Comparison of ENCODE assay signal across 21 mouse cellular contexts in genomic region chr6:91643416-91643921, GRCm38 (mm10). TPM values are rescaled to one million over a fixed set of nuclear protein-coding genes. Genes with fewer than 3 reads are reported as not detected.
DNase-seq lines count a peak whose midpoint lies in the region; TF ChIP-seq lines count a peak whose summit lies in the region.
"Had no signal": no experiment of that assay in that cellular context is flagged by ENCODE, and none has a peak within 500 bp of the region (broad histone marks: within the 10 kb centered on the region; RNA-seq: fewer than 3 reads in every experiment).

No protein-coding gene starts in this region.

- H3K79me2 ChIP-seq in C2C12 (ENCODE audit: control insufficient read depth, insufficient read depth) = no peaks in the 10 kb centered on the region

- no peak overlapping the region for H3K4me3 ChIP-seq in C2C12 (ENCODE audit: insufficient read depth, poor library complexity, severe bottlenecking)
- H3K4me3 ChIP-seq: embryonic facial prominence, embryonic 10.5 days; embryonic facial prominence, embryonic 13.5 days; gastrocnemius, adult 2 months; hindbrain, embryonic 12.5 days; hindbrain, embryonic 15.5 days had no signal

- DNase-seq in urinary bladder, adult 18-20 months (ENCODE audit: low spot score in 2 of 2) = peak; percentile 25 to 32
- no peak for DNase-seq in urinary bladder, postnatal 25 days (ENCODE audit: low spot score)
- peak; percentile 36 for DNase-seq in fibroblast of lung, adult 2 months (ENCODE audit: low read depth)
- no peak for DNase-seq in cerebellum, postnatal 4 days (ENCODE audit: low spot score in 2 of 2)
- DNase-seq in layer of hippocampus, adult 9-11 months = no peak
- DNase-seq in embryo, embryonic 10 days (ENCODE audit: low spot score) = no peak
- DNase-seq: adrenal gland, postnatal 10 days; adrenal gland, postnatal 36 days; cerebellum, adult 18-20 months; cerebellum, adult 9-10 months; cerebellum, postnatal 14 days; embryo, embryonic 11 days; forebrain, postnatal 0 days; gastrocnemius, adult 2 months; gastrocnemius, postnatal 14 days; heart, adult 11 months had no signal

- H3ac ChIP-seq in C2C12 (ENCODE audit: control insufficient read depth, insufficient read length, low read depth) = no peak overlapping the region

- H3K36me3 ChIP-seq in C2C12 (ENCODE audit: control insufficient read depth, insufficient read depth) = no peaks in the 10 kb centered on the region
- H3K36me3 ChIP-seq: embryonic facial prominence, embryonic 10.5 days; embryonic facial prominence, embryonic 13.5 days; hindbrain, embryonic 12.5 days; hindbrain, embryonic 15.5 days had no signal

- no peaks in the 10 kb centered on the region for H3K79me3 ChIP-seq in C2C12 (ENCODE audit: low read depth)

- no peaks in the 10 kb centered on the region for H3K27me3 ChIP-seq in C2C12 (ENCODE audit: control insufficient read depth, insufficient read depth, insufficient read length)
- H3K27me3 ChIP-seq: embryonic facial prominence, embryonic 13.5 days; hindbrain, embryonic 12.5 days; hindbrain, embryonic 15.5 days had no signal

- TF ChIP-seq CTCF in C2C12 (IDR thresholded peaks at IDR 0.05; ENCODE audit: control insufficient read depth, insufficient read depth, insufficient read length) = no peak

TF ChIP-seq in C2C12, 6 proteins besides CTCF, POLR2A, EP300 and RAD21:
- TF ChIP-seq MYOD1 (IDR thresholded peaks at IDR 0.05; ENCODE audit: control insufficient read depth, insufficient read length, low read depth) = peak; percentile 93
- TF ChIP-seq USF1 (IDR thresholded peaks at IDR 0.05; ENCODE audit: low read depth) = no peak
- peak; percentile 76 for TF ChIP-seq MAX (IDR thresholded peaks at IDR 0.05)

RNA-seq across cellular contexts. Expression of gene Slc6a6, which starts 40.4 kb away (rescaled TPM):
- polyA plus RNA-seq in C2C12 (2012; fragmentation: generic; extraction: Trizol) = 97.0 TPM

Comparison
In these comparisons a context has a peak if more than half of its experiments do, and no peak if none do; other contexts are left out.
1. DNase-seq: peak in urinary bladder, adult 18-20 months (2 of 2) and fibroblast of lung, adult 2 months (single experiment); none in urinary bladder, postnatal 25 days (single experiment), cerebellum, postnatal 4 days (0 of 2), layer of hippocampus, adult 9-11 months (single experiment) and embryo, embryonic 10 days (single experiment).